Mouse (Mus musculus): ENCODE measurements at regions not wholly inside any gene's neighbourhood (a gene's known extent, or its start where the extent isn't known, plus 50 kb on each side); places are given as distances from the start of the nearest gene placed in this dataset.

DNA sequence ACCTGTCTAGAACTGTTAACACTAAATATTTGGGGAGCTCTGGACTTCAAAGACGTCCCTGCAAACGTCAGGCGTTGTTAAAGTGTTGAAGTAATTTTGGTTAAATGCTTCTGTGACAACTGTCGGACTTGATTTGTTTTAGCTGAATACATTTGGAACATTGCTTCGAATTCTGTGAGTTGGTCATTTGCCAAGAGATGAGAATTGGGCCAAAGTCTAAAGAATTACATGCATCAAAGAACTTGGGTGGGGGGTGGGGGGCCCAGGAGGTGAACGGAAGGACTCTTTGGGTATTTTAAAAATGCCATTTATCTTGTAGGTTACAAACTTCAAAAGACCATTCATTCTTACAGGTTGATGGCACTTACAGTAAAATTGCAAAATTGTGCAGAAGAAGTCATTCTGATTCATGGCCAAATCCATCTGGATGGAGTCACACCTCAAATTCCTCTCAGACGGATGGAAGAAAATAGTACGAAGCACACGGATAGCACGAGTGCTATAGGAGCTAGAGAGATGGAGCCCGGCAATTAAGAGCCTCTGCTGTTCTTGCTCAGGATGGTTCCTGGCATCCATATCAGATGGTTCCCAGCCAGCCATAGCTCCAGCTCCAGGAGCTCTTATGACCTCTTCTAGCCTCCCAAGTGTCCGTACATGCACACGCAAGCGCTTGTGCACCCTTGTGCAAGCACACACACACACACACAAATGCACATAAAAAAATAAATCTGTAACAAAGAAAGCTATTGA is 144.5 kb upstream of the Irx5 start:
- DNase-seq (ENCODE audit: low spot score in 2 of 2), result no peak

DNA sequence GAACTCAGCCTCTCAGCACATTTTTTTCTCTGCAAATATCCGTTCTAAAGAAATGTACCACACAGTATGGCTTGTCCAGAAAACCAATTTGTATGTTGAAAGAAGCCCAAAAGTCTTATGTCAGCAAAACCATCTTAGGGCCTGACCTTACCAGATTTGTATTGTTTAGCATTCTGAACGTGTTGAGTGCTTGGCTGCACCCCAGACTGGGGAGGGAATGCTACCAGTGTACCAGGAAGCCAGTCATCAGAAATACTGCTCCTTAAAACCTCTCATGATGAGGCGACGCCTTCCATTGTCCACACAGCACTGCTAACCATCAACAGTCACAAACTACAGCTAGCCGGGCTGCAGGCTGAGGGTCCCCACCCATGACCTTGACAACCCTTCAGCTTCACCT is 148.3 kb upstream of the Irx5 start:
- DNase-seq (ENCODE audit: low spot score in 2 of 2), result no peak

DNA sequence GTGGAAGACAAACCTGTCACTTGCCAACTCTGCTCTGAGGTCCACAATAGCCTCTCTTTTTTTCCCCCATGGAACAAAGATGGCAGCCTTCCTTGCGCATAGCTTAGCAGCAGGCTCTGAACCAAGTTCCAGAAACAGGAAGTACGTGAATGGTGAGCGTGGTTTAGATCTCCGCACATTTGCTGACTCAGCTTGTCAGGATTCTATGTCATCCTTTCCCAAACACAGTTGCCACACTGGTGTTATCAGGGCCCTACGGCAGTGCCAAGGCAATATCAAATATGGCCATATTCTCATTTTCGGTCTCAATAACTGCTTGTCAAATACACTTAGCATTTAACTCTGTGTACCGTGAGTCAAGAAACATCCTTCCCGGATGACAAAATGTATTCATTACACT is 161.8 kb upstream of the Irx5 start:
- DNase-seq (ENCODE audit: low spot score in 2 of 2), result no peak

DNA sequence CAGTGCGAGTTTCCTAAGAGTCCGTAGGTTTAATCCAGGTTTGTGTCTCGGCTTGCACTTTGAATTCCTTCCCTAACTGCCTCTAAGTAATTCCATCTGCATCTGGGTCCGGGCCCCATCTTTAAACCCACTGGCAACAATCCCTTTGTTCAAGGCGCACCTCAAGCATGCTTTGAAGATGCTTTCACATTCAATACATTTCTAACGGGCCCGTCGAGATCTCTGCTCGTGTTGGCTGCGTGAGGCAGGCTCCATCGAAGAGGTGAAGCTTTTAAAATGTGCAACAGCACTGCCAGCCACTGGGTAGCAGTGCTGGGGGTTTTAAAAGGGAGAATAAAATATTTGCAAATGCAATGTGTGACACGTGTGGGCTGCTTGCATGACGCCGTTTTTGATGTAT is 163.4 kb upstream of the Irx5 start:
- no peak for DNase-seq (ENCODE audit: low spot score in 2 of 2)

DNA sequence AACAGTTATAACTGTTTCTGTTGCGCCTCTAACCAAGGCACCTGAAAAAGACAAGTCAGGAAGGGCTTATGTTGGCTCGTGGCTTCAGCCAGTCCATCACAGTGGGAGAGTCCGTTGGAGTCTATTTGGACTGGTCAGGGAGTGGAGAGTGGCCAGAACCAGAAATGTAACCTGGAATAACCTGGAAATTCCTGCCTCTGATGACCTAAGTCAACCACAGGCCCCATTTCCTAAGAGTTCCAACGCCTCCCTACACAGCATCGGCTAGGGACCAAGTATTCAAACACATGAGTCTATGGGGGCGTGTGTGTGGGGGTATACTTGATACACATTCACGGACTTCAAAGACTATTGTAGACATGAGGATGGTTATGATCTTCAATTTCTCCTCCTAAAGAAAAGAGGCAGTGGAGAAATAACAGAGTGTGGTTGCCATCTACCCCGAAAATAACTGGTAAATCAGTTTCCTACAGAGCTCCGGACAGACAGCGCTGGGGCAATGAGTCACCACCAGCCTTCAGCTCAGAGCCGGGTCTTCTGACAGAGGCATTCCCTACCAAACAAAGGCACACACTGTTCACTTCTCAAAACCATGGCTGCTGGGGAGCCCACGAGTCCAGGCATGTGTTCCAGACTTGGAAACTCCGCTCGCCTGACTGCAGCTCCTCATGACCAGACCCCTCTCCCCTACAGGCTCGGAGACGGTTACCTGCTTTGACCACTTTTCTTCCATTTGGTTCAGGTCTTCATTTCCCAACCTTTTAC is 167.0 kb upstream of the Irx5 start:
- DNase-seq (ENCODE audit: low spot score in 2 of 2), result peak in 1 of 2 experiments; percentile 14

DNA sequence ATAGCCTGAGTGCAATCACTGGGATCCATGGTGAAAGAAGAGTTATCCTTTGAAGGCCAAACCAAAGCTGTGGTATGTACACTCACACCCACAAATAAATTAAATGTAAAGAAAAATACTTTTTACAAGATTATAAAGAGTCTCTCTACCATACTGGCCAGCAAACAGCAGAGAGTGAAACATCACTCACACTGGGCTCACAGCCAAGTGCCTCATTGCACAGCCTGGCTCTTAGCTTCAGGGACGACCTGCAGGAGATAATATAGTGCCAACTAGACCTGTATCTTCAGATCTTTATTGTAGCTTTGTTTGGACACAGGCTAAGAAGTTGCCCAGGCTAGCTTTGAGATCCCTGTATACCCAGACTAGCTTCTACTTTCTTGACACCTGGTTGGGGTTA is 174.1 kb upstream of the Irx5 start:
- DNase-seq (ENCODE audit: low spot score in 2 of 2), result no peak

DNA sequence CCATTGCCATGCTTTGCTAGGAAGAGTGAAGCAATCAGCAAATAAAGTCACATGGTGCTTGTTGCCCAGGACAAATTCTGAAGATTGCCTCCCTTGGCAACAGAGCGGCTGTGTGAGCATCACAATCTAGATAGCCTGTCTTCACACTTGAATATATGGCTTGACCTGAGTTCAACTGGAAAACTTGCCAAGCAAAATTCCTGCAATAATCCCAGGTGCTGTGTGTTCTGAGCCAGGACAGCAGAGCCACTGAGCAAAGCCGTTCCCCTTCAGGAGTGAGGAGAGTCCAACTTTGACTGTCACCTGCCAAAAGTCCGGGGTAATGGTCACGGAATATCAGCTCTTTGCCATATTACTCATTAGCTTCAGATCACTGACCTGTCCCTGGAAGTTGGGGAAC is 176.8 kb upstream of the Irx5 start:
- DNase-seq (ENCODE audit: low spot score in 2 of 2), result no peak

DNA sequence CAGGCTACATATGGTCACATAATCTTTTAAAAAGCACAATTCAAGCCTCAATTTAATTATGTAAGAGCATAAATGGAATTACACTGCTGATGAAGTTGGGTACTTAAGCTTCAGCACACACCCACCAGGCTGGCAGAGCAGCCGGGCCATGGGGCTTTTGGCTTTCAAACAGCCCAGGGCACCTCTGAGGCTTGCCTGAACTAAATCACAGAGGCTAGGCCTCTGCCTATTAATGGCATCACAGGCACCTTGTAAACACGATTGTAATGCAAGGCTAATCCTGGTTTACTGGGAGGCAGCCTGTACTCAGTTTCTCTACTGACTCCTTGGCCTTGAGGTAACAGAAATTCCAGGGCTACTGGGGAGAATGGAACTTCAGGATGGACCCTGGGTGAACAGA is 178.1 kb upstream of the Irx5 start:
- peak in 1 of 2 experiments; percentile 51 for DNase-seq (ENCODE audit: low spot score in 2 of 2)

DNA sequence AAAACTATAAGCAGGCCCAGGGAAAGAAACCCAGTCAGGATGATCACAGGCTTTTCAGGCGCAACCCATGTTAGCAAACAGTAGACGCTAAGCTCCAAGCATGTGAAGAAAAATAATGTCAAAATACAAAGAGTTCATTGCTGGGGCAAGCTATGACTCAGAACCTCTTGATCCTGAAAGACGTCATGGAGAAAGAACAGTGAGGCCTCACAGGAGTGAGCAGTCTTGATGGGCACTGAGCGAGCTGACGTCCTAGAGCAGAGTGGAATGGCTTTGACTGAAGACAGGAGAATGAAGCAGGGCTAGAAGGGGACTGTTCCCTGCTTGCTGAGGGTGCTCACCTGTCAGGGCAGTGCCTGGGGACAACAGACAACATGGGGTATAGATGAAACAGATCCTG is 181.3 kb upstream of the Irx5 start:
- no peak for DNase-seq (ENCODE audit: low spot score in 2 of 2)

DNA sequence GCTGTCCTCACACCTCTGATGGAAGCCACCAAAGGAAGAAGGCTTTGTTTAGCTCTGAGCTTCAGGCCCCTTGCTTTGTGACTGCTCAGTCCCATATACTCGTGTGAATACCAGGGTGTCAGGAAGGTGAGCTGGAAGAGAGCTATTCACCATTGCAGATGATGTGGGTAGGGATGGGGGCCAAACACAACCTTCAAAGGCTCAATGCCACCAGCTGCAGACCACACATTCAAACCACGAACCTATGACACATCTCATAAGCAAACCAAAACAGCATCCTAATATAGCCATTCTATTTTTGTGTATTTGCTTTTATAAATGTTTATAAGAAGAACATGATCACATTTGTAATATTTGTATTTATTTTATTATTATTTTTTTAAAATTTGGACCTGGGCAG is 183.3 kb upstream of the Irx5 start:
- no peak for DNase-seq (ENCODE audit: low spot score in 2 of 2)

DNA sequence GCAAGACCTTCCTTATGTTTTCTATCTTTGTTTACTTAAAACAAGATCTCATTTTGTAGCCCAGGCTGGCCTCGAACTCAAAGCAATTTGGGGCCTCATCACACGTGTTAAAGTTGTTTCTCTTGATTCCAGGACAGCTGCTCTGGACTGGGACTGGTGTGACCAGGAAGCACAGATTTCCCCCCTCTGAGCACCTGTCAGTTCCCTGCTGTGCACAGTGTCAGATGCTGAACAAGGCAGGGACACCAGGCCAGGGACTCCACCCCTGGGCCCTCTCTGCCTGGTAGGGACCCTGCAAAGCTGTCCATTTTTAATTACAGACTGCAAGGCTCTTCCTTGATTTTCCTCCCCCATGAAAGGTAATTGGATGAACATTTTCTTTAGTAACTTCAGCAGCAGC is 185.8 kb upstream of the Irx5 start:
- DNase-seq (ENCODE audit: low spot score in 2 of 2), result no peak

DNA sequence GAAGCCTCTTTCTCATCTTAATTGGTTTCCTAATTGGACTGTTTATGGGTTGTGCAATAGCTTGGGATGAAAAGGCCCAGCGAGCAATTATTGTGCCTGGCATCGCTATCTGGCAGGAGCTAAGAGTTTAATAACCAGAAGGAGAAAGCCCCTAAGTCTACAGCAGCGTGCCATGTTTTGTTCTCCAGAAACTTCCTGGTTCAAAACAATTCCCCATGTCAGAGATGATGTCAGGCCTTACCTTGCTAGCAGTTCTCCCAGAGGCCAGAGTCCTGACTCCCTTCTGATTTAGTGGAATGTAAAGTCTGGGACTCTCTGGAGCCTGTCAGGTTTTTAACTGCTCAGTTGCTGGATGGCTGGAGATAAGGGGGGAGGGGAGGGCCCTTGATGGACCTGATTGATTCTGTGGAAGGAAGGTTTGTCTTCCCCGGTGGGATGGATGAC is 190.1 kb upstream of the Irx5 start:
- no peak for DNase-seq (ENCODE audit: low spot score in 2 of 2)

DNA sequence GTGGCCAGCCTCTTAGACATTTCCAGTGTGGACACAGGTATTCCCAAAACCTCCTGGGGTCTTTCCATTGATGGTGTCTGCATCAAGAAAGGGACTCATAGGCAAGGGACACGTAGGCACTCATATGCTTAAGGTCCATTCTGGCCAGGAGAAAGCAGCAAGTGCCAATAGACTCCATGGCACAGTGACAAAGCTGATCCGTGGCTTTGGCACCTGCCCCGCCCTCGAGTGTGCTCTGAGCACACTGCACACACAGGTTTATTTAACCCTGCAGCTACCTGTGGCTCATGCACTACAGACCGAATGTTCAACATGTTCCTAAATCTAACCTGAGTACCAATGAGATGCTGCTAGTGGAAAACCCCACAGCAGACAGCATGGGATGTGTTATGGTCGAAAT is 192.1 kb upstream of the Irx5 start:
- no peak for DNase-seq (ENCODE audit: low spot score in 2 of 2)

DNA sequence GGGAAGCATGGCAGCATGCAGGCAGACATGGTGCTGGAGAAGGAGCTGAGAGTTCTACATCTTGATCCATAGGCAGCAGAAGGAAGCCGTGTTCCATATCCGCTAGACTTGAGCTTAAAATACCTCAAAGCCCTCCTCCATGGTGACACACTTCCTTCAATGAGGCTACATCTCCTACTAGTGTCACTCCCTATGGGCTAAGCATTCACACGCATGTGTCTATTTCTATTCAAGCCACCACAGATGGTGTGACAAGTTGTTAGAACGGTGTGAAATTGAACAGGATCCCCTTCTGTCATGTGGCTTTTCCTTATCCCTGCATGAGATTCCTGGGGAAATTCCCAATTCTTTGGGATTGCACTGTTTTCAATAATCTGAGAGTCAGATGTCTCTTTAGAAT is 192.9 kb upstream of the Irx5 start:
- peak in 1 of 2 experiments; percentile 9 for DNase-seq (ENCODE audit: low spot score in 2 of 2)

DNA sequence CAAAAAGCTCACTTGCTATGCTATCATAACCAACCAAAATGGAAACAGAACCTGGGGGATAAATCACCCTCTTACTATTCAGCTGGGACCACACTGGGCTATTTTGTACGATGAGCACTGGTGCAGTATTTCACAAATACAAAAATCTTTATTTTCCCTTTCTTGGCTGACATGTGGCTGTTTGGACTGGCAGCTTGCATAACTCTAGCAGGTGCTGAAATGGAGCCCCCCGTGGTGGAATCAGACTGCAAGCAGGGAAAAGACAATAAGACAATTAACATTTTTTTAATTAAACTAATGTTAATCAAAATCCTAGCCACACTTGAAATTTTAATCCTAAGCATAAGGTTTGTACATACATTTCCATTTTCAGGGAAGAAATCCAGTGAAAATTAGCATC is 196.4 kb upstream of the Irx5 start:
- no peak for DNase-seq (ENCODE audit: low spot score in 2 of 2)

DNA sequence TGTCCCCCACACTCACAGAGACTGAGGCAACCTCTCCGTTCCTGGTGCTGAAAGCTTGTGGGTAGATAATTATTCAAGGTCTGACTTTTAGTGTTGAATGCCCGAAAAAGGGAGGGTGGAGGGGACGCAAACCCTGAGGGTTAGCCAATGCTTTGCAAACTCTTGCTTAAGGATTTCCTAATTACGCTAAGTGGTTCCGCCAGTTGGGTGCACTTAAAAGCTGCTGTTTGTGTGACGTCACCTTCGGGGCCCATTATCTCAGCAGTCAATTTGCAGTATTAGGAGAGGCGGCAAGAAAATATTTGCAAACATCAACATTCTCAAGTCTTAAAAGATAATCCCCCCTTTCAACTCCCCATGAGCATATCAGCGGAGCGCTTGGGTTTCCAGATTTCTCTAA is 199.2 kb upstream of the Irx5 start:
- no peak for DNase-seq (ENCODE audit: low spot score in 2 of 2)

DNA sequence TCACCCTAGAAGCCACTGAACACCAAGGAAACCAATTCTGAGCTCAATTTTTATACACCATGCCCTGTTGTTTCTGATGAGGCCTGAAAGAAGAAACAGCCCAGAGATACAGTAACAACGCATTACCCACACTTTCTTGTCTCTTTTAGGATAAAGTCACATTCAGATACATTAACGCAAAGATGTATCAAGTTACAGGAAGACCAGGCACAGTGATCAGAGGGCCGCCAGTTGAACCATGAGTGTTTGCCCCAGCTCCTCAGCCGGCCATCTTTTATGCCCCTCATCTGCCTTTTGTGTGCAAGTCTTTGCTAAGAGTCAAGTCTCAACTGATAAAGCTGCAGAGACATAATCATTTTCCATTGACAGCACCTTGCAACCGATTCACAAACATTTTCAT is 204.9 kb upstream of the Irx5 start:
- DNase-seq (ENCODE audit: low spot score in 2 of 2), result no peak

DNA sequence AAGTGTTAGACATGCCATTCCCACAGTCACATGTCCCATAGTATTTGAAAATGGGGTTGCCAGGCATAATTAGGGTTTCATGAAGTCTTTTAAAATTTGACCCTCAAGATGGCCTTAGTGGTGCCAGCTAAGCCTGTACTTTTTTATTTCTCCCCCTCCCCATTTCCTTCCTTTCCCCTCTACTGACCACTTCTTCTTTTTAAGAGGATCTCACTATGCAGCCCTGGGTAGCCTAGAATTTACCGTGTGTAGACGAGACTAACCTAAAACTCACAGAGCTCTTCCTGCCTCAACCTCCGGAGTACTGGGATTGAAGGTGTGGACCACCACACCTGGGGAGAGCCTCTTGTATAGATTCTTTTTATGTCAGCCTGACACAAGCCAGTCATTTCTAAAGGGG is 209.8 kb upstream of the Irx5 start:
- DNase-seq (ENCODE audit: low spot score in 2 of 2), result no peak

DNA sequence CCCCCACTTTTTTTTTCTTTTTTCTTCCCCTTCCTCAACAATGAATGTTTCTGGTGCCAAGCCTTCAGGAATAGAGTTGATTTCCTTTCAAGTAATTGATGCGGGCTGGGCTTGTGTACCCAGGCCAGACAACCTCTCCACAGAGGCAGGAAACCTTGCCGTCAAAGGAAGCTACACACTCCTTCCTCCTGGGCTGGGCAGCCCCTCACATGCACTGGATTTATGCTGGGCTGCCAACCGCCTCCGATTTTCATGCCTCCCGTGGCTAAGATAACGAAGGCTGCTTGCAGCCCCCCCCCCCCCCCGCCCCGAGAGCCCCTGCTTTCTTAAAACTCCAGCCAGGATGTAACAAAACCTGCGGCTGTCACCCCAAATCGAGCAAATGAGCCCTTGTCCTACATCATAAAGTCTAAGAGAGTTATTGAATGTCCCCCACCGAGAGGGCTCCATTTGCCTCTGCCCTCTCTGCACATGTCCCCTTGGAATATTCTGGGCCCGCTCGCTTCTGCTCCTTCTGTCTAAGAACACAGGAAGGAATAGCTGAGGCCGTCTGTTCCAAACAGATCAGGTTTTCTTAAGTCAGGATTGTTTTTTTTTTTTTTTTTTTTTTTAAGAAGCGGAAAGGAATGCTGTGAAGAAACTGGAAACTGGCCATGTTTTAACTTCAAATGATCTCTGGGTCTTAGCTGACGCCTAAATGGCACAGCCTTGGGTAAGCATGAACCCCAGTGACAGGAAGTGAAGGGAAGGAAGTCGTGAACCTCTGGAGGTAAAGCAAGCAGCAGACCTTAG is 220.1 kb upstream of the Irx5 start:
- no peak for DNase-seq (ENCODE audit: low spot score in 2 of 2)

DNA sequence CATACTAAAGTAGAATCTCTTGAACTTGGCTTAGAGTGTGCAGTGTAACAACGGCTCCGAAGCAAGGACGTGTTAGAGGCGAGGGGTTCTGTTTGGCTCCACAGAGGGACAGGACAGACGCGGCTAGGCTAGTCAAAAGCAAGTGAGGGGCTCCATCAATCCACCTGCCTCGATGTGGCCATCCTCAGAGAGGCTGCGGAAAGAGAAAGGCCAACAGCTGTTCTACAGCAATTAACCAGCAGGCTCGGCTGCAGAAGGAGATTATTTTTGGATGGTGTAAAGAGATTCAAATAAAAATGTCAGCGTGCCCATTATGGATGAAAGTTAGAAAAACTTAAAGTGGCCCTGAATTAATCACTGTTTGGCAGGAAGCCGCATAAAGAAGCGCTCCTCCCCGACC is 221.0 kb upstream of the Irx5 start:
- no peak for DNase-seq (ENCODE audit: low spot score in 2 of 2)

DNA sequence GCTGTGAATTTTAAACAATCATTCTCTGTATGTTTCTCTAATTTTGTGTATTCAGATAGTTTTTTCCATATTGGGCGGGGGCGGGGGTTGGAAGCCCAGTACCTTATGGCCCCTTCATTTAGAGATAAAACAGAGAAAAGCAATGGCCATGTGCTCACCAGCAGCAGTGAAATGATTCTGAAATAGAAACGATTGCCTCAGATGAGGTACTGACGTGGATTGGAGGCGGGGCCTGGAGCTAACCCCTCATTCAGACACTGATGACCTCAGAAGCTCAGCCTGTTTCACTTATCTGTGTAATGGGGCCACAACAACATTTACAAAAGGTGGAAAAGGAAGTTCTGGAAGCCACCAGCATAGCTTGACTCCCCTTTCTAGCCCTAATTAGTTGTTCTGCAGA is 223.0 kb upstream of the Irx5 start:
- peak in 1 of 2 experiments; percentile 23 for DNase-seq (ENCODE audit: low spot score in 2 of 2)
